Mouse (Mus musculus): ENCODE measurements around the gene Dynlt1f. TPM values are rescaled to one million over a fixed set of nuclear protein-coding genes. Genes with fewer than 3 reads are reported as not detected.
"Not testable (repeated sequence)": the region's sequence is repeated elsewhere in the genome, so short reads cannot be mapped to it uniquely, and the experiment has no call there.

Dynlt1f gene
- total RNA-seq, 2 experiments from 2014 or later = 49.9 to 55.4 TPM

- DNase-seq; intact Hi-C loops (cut with DNase I): not testable (repeated sequence)
Observed at GRCm38 (mm10) chr17:6662840-6663239, 7.1 kb upstream of the Dynlt1f start.

GRCm38 (mm10) chr17:6661093-6661816 is 5.6 kb upstream of the Dynlt1f start:
- DNase-seq = peak in 1 of 2 experiments; percentile 45

GRCm38 (mm10) chr17:6660589-6660988 is 4.9 kb upstream of the Dynlt1f start:
- DNase-seq = peak in 1 of 2 experiments; percentile 47

More at GRCm38 (mm10) chr17:6661093-6661816, 5.6 kb upstream of the Dynlt1f start:
- intact Hi-C loops (cut with DNase I) = not testable (repeated sequence)

DNA sequence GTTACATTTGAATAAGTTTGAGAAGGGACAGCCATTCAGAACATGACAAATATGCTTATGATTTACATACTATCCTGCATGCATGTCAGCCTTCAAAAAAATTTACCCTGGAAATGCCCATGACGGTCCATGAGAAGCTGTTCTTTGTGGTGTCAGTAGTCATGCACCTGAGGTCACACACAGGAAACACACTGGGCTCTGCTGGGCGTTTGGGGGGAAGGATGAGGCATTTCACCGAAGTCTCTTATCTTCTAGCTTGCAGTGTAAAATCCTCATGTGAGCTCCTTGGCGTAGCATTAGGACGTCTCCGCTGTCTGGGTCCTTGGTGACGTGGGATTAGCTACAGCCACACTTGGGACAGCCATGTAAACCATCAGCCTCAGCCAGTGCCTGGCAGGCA is 3.1 kb upstream of the Dynlt1f start, which contains the start of gene Sytl3:
Gene Sytl3, plus strand, starts transcription at position 293 of the 400 bp plus-strand sequence.
- intact Hi-C loops (cut with DNase I) = not testable (repeated sequence)

More at GRCm38 (mm10) chr17:6660589-6660988, 4.9 kb upstream of the Dynlt1f start:
- intact Hi-C loops (cut with DNase I) = not testable (repeated sequence)

DNA sequence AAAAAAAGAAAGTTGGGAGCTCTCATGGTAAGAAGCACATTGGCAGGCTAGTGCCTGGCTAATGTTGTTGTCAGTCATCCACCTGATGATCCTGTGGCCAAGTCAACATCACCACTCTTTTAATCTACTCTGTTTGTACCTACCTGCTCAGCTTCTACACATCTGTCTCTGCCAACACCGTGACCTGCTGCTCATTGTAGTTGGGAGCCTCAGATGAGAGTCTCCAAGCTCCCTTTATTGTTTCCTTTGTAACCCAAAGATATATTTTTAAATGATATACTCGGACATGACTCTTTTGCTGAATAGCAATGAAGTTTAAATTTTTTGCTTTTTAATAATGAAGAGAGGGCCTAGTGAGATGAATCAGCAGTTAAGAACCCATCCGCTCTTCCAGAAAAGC is 771 bp upstream of the Dynlt1f start:
- intact Hi-C loops (cut with DNase I) = not testable (repeated sequence)
- peak in 1 of 2 experiments; percentile 41 for DNase-seq

More for the DNA sequence above, 3.1 kb upstream of the Dynlt1f start, which contains the start of gene Sytl3:
- DNase-seq = not testable (repeated sequence)

DNA sequence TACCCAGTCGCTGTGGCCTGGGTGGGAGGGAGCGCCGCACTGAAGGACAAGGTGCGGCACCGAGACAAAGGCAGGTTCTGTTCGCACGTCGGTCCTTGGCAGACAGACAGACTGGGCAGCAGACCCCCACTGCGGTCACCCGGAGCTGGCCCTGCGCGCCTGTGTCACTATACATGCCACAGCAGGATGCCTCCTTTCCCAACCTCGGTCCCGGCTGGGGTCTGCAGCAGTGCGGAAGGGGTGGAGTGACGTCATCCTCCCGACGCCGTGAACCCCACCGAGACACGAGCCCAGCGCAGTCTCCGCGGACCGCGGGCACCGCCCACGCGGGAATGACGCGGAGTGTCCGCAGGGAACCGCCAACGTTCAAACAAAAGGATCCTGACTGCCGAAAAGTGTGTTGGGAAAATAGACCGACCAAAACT is 601 bp downstream of the Dynlt1f start:
- intact Hi-C loops (cut with DNase I) = not testable (repeated sequence)

DNA sequence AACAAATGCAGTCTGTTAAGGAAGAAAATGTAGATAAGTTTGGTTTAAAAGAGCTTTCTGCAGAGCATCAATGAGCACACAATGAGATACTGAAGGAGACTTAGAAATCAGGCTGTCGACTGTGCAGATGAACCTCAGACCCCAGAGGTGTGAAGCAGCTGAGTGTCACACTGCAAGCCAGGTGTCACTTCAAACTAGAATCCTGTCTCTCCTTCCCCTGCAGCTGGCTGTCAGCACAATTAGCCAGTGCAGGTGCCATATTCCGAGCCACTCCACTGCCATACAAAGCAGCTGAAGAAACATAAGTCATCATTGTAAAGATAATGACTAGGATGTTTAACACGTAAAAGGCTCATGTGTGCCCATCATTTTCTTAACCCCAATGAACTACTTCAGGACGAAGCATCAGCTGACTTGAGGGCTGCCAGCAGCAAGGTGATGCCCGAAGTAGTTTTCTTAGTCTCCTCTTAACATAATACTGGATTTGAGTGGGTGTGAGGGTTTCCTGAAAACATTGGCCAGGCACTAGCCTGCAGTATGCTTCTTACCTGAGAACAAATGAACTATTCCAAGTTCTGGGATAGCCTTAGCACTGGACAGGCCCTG is 2.3 kb downstream of the Dynlt1f start:
- intact Hi-C loops (cut with DNase I); DNase-seq: not testable (repeated sequence)

More for the DNA sequence above, 601 bp downstream of the Dynlt1f start:
- DNase-seq = peak; percentile 65 to 66

DNA sequence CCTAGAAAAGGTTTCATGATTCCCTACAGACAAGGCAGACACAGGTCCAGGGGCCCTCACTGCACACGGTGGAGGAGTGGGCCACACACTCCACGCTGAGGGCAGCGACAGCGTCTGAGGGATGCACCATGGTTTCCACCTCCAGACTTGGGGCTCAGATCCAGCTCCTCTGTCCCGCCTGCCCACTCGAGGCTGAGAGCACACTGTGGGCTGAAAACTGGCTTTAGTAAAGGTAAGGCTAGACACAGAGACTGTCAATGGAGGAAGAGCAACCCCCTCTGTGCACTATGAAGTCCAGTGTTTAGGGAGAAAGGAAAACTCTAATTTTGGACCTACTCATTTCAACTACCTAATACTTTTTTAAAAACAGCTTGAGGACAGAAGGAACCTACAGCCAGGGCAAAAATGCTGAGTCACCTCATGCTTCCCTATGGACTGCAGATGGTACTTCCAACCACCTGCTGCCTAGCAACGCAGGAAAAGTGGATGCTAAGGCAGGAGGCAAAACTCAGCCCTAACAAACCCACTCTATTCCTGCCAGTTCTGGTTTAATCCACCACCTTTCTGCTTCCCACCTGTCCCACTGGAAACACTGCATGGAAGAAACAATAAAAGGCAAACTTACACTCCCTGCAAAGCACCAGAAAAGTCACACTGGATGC is 4.7 kb downstream of the Dynlt1f start:
- intact Hi-C loops (cut with DNase I); DNase-seq: not testable (repeated sequence)

GRCm38 (mm10) chr17:6647452-6647851 is 8.2 kb downstream of the Dynlt1f start:
- DNase-seq; intact Hi-C loops (cut with DNase I): not testable (repeated sequence)

DNA sequence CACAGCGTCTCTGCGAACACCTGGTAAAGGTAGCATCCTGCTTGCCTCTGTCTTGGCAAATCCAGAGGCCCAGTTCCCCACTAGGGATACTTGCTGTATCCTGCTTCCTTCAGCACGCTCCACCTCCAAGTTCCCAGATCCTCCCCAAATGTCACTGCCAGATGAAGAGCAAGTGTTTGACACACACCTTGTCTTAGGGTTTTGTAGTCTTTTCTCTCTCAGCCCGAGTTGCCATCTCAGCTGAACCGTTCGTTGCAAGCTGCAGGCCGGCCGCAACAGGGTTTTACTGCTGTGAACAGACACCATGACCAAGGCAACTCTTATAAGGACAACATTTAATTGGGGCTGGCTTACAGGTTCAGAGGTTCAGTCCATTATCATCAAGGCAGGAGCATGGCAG is 8.9 kb downstream of the Dynlt1f start:
- intact Hi-C loops (cut with DNase I); DNase-seq: not testable (repeated sequence)

GRCm38 (mm10) chr17:6645668-6646067 is 10.0 kb downstream of the Dynlt1f start:
- DNase-seq = not testable (repeated sequence)

GRCm38 (mm10) chr17:6644673-6645072 is 11.0 kb downstream of the Dynlt1f start:
- intact Hi-C loops (cut with DNase I); DNase-seq: not testable (repeated sequence)

More at GRCm38 (mm10) chr17:6645668-6646067, 10.0 kb downstream of the Dynlt1f start:
- intact Hi-C loops (cut with DNase I) = not testable (repeated sequence)

DNA sequence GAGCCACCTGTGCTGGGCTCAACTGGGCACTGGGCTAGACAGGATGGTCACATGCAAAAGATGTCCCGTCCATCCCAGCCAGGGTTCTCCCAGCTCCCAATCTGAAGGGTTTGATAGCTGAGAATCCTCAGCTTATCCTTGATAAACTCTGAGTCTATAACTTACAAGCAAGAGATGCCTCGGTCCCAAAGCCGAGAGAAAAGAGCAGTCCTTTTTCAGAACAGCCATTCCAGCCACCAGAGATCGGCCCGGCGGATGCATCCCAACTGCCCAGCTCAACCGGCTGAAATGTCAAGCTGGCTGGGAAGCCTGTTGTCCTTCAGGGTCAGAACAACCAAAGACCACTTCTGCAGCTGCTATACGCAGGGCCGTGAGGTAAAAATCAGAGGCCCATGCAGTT is 11.5 kb downstream of the Dynlt1f start:
- intact Hi-C loops (cut with DNase I) = not testable (repeated sequence)

GRCm38 (mm10) chr17:6640771-6641429 is 14.8 kb downstream of the Dynlt1f start:
- intact Hi-C loops (cut with DNase I); DNase-seq: not testable (repeated sequence)

More for the DNA sequence above, 11.5 kb downstream of the Dynlt1f start:
- not testable (repeated sequence) for DNase-seq

DNA sequence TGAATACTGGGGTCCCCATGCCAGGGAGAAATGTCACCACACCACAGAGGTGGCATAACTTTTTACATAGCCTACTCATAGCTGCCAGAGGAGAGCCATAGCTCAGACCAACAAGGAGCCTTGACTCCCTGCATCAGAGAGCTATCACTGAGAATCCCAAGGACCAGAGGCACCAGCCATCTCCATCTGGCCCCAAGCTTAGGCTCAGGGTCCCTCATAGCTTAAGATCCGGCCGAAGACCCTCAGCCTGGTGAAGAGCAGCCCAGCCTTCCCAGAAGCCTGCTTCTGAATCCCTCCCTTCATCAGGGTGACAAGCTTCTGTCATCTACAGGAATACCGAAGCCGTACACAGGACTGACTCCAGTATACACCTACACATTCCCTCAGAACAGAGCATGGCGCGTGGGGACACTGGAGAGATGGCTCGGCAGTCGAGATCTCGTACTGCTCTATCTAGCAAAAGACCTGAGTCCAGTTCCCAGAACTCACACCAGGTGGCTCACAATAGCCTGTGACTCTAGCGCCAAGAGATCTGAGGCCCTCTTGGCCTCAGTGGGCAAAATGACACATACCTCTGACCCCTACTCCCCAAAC is 15.6 kb downstream of the Dynlt1f start:
- intact Hi-C loops (cut with DNase I); DNase-seq: not testable (repeated sequence)

DNA sequence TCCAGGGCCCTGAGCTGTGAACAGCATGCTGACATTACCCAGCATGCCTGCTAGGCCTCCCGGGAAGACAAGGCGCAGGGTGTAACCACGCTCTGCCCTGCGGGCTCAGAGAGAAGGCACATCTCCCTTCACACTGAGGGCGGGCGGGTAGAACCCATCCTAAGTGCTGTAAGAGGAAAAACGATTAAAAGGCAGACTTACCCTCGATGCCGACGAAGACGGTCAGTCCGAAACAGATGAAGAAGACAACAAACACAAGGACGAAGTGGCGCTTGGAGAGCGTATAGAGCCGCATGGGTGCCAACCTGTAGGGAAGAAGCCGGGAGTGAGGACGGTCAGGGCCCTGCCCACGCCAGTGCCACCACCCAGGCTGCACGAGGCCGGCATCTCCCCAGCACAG is 16.2 kb downstream of the Dynlt1f start:
- intact Hi-C loops (cut with DNase I); DNase-seq: not testable (repeated sequence)

DNA sequence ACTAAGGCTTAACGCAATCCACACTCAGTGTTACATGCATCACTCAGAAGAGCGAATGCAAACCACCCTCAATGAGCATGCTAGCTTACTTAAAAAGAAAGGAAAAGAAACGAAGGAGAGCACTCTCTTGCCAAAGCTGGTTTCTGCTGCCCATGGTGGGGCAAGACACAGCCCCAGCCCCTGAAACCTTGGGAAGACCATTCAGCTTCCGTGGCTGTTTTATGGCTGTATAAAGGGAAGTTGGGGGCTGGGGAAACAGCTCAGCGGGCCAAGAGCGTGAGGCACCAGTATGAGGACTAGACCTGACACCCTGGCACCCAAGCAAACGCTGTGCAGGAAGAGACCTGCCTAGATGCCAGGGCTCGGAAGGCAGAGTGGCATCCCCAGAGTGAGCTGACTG is 17.3 kb downstream of the Dynlt1f start:
- intact Hi-C loops (cut with DNase I); DNase-seq: not testable (repeated sequence)

- intact Hi-C loops (cut with DNase I); DNase-seq: not testable (repeated sequence)
Observed at GRCm38 (mm10) chr17:6637434-6637833, 18.3 kb downstream of the Dynlt1f start.

- intact Hi-C loops (cut with DNase I) = no loop called here
- DNase-seq = no peak
Observed at GRCm38 (mm10) chr17:6636861-6637260, 18.8 kb downstream of the Dynlt1f start.

DNA sequence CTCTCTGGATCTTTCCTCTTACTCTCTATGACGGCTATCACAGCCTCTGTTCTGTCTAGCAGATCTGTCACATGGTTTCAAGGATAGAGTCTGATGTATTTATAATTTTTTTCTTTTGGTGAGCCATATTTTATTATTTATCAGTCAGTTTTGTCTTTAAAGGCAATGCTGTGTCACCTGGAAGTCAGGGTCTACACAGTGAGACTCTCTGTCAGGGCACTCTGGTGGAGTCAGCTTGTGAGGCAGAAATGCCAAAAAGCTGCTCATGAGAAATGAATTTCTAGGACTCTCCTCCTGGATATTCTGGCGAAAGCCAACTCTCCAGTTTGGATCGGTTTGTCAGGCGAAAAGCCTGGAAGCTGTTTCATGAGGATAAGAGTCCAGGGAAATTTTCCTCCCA is 19.9 kb downstream of the Dynlt1f start:
- DNase-seq; intact Hi-C loops (cut with DNase I): not testable (repeated sequence)
